Mouse (Mus musculus) right cerebral cortex, postnatal 10 days (tissue): ENCODE results near the gene Cog3.
"Not testable (repeated sequence)": the region's sequence is repeated elsewhere in the genome, so short reads cannot be mapped to it uniquely, and the experiment has no call there.

ENCODE experiments used
- DNase-seq, 2 experiments: peaks; one replicate each; pipeline ENCODE4 v3.0.0; 2021; ENCODE audit warnings: low spot score in 2 of 2

Cog3 gene

GRCm38 (mm10) chr14:75753991-75754817 is at the start of gene Cog3:
Gene Cog3 (minus strand): TSS chr14:75754517.
- peak; percentile 97 to 98 for DNase-seq

- DNase-seq, result no peak
Observed at GRCm38 (mm10) chr14:75797769-75798386, 43.6 kb upstream of the Cog3 start.

GRCm38 (mm10) chr14:75795918-75796317 is 41.6 kb upstream of the Cog3 start:
- DNase-seq, result no peak

- no peak for DNase-seq
Observed at GRCm38 (mm10) chr14:75794726-75795125, 40.4 kb upstream of the Cog3 start.

GRCm38 (mm10) chr14:75794324-75794723 is 40.0 kb upstream of the Cog3 start:
- no peak for DNase-seq

GRCm38 (mm10) chr14:75793110-75793509 is 38.8 kb upstream of the Cog3 start:
- no peak for DNase-seq

- no peak for DNase-seq
Observed at GRCm38 (mm10) chr14:75791372-75791771, 37.1 kb upstream of the Cog3 start.

GRCm38 (mm10) chr14:75790411-75790996 is 36.2 kb upstream of the Cog3 start:
- DNase-seq, result no peak

- DNase-seq, result no peak
Observed at GRCm38 (mm10) chr14:75789291-75789690, 35.0 kb upstream of the Cog3 start.

GRCm38 (mm10) chr14:75787794-75788175 is 33.5 kb upstream of the Cog3 start:
- DNase-seq, result no peak

GRCm38 (mm10) chr14:75786868-75787793 is 32.8 kb upstream of the Cog3 start, which contains the start of gene Slc25a30:
Gene Slc25a30 (minus strand): TSS chr14:75787037.
- peak; percentile 98 for DNase-seq

- DNase-seq, result no peak
Observed at GRCm38 (mm10) chr14:75786424-75786867, 32.1 kb upstream of the Cog3 start.

- DNase-seq, result no peak
Observed at GRCm38 (mm10) chr14:75779913-75780312, 25.6 kb upstream of the Cog3 start.

- DNase-seq, result no peak
Observed at GRCm38 (mm10) chr14:75776637-75777036, 22.3 kb upstream of the Cog3 start.

- no peak for DNase-seq
Observed at GRCm38 (mm10) chr14:75773431-75773830, 19.1 kb upstream of the Cog3 start.

GRCm38 (mm10) chr14:75772407-75772806 is 18.1 kb upstream of the Cog3 start:
- not testable (repeated sequence) for DNase-seq

- no peak for DNase-seq
Observed at GRCm38 (mm10) chr14:75771101-75771501, 16.8 kb upstream of the Cog3 start.

- no peak for DNase-seq
Observed at GRCm38 (mm10) chr14:75769334-75769733, 15.0 kb upstream of the Cog3 start.

GRCm38 (mm10) chr14:75768275-75768608 is 13.9 kb upstream of the Cog3 start:
- no peak for DNase-seq

GRCm38 (mm10) chr14:75767492-75768274 is 13.4 kb upstream of the Cog3 start:
- DNase-seq, result peak; percentile 75 to 81
